Mouse (Mus musculus) 3T3-L1 (cell line): ENCODE data around the gene Gm2663.
"Not testable (repeated sequence)": the region's sequence is repeated elsewhere in the genome, so short reads cannot be mapped to it uniquely, and the experiment has no call there.

Source experiments
- DNase-seq: peaks from one replicate; pipeline ENCODE4 v3.0.0-alpha.2; 2015; ENCODE audit warnings: low read depth, low spot score

Gene Gm2663

DNA sequence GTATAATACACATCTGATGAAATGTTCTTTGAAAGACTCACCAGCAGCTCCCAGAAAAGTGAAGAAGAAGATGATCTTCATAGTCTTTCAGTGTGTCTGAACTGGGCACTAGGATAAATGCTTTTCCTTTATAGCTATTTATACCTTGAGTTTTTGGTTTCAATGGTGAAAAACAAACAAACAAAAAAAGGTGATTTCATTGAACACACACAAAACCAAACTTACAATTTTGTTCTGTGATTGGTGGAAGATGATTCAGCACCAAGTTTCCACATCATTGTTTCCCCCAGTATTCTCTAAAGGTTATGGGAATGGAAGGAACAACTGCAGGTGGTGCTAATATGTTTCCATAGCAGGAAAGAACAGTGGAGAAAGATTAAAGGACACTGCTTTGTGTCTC, at the start of gene Gm2663:
TSS of gene Gm2663 (minus strand) at position 101 of the 400 bp plus-strand sequence.
- DNase-seq: not testable (repeated sequence)

- peak; percentile 83 for DNase-seq
Measured at GRCm38 (mm10) chr6:41048602-41049001, 49.3 kb upstream of the Gm2663 start.

GRCm38 (mm10) chr6:41047961-41048360, 48.7 kb upstream of the Gm2663 start:
- peak; percentile 48 for DNase-seq

DNA sequence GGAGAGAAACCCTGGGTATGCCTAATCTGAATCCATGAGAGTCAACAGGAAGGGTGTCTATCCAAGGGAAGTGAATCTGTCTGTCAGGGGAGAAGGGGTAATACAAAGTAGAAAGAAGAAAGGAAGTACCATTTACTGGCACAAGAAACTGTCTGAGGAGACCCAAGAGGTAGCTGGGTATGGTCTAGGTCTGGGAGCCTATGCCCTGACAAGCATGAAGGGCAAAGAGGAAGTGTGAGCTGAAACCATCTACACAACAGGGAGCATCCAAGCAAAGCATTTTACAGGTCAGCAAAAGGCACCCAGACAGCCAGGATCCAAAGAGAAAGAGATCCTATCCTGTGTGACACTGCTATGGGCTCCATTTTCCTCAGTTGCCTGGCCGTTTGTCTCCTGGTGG, 47.9 kb upstream of the Gm2663 start:
- no peak for DNase-seq

DNA sequence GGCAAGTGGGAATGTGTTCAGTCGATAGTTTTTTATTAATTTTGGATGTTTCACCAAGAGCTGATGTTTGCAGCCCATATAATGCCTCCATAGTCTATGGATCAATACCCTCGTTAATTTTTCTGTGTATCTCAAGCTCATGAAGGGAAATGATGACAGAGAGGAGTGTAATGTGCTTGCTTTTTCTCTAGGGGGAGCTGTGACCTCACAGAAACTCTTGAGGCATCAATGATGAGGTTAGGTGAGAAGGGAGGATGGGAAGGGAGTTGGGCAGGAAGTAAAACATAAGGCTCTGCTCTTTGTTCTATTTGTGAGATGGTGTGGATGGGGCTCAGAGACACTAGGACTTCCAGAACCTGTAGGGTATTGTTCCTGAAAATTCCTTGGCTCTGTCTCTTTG, 47.3 kb upstream of the Gm2663 start:
- peak; percentile 62 for DNase-seq

DNA sequence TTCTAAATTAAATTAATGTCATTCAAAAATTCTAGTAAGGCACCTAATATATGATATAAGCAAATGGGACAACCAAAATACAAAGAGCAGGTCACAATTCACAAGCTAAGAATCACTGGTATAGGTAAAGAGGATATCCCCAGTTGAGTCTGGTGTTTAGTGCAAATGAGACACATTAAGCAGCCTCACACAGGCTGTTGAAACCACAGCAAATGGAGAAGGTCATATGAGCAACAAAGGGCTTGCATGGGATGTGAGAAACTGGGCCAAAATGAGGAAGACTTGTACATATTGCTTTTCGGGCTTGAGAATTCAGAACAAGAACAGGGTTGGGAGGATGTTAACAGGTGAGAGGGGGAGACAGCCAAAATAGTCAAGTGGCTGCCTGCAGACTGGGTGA, 45.5 kb upstream of the Gm2663 start:
- no peak for DNase-seq

- no peak for DNase-seq
Measured at GRCm38 (mm10) chr6:41044314-41044713, 45.0 kb upstream of the Gm2663 start.

- DNase-seq: no peak
Measured at GRCm38 (mm10) chr6:41035409-41035808, 36.1 kb upstream of the Gm2663 start, which contains the start of gene 2210010C04Rik. Gene 2210010C04Rik, minus strand, starts transcription at chr6:41035509.

GRCm38 (mm10) chr6:41032802-41033201, 33.5 kb upstream of the Gm2663 start:
- no peak for DNase-seq

DNA sequence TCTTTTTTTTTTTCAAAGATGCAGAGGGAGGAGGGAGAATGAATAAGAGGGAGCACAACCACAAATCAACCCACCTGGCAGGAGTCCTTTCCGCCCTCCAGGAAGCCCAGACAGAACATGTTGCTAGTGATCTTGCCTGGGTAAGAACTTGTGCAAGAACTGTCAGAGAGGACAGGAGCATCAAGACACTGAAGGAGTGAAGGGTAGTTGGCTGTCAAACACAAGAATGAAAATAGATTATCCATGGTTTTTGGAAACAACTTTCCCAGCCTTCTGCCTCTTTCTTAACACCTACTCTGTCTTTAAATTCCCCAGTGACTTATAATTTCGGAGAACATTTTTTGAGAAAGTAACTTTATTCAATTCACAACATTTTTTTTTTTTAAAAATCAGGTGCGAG, 33.0 kb upstream of the Gm2663 start:
- no peak for DNase-seq

DNA sequence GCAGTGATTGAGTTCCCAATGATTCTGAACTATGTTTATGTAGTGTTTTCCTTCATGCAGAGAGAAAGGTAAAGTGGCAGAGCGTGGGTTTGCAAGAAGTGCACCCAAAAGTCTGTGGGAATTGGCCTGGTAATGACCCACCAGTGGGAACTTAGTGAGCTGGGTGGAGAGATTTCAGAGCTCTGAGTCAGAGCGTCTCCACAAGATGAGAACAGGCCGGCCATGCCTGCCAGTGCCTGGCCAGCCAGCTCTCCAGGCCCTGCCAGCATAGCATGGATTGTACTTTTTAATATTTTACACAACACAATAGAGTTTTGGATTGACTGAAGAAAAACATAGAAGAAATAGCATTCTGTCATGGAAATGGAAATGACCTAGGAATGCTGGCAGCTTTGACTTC, 31.5 kb upstream of the Gm2663 start:
- peak; percentile 57 for DNase-seq

DNA sequence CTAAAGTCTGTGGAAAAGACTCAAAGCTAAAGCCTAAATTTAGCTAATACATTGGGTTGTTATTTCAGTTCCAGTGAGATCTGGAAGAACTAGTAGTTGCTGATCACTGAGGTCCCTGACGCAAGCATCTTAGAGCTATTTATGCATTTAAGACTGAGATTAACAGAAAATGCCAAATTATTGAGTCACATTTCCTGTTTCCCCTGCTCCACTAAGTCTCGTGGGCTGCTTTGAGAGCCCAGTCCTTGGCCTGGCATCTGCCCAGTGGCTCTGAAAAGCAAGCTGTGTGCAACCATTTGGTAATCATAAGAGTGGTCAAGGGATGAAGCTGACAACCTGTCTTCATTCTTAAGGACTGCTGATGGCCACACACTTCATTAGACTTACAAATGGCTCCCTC, 27.8 kb upstream of the Gm2663 start:
- peak; percentile 97 for DNase-seq

GRCm38 (mm10) chr6:41025873-41026650, 26.8 kb upstream of the Gm2663 start:
- DNase-seq: peak; percentile 59

DNA sequence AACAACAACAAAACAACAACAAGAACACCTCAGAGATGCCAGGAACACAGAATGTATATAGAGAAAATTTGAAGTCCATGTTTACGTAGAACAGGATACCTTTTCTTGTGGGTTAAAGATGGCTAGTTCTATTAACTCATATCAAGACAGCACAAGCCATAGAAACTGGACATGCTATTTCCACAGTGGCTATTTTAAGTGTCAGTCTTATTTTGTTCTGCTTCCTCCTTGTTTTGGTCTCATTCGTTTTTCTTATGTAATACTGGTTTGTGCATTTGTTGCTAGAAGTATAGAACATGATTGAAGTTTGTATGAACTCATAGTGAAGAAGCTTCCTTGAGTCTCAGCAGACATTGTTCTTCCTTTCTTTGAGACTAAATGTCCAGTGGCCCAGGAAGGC, 19.9 kb upstream of the Gm2663 start:
- DNase-seq: no peak

DNA sequence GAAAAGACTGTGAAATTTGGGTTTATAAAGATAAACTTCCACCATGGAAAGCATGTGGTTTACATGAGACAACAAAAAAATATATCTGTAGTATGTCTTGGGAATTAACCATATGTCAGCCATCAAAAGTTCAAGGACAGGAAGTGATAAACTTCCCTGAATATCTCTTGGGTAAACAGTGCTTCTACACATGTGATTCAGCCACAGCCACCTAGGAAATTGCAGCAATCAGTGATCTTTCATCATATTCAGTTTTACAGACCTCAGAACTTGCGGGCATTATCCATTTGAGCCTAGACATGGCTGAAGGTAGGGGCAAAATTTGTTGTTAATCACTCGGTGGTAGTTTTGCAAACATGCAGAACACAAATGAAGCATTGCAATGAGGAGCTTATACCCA, 19.4 kb upstream of the Gm2663 start:
- peak; percentile 20 for DNase-seq

- DNase-seq: peak; percentile 69
Measured at GRCm38 (mm10) chr6:41015065-41015464, 15.8 kb upstream of the Gm2663 start.

DNA sequence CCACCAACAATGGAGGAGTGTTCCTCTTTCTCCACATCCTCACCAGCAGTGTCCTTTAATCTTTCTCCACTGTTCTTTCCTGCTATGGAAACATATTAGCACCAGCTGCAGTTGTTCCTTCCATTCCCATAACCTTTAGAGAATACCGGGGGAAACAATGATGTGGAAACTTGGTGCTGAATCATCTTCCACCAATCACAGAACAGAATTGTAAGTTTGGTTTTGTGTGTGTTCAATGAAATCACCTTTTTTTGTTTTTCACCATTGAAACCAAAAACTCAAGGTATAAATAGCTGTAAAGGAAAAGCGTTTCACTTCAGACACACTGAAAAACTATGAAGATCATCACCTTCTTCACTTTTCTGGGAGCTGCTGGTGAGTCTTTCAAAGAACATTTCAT, 34.8 kb downstream of the Gm2663 start, which contains the start of gene 1810009J06Rik:
TSS of gene 1810009J06Rik (plus strand) at position 301 of the 400 bp plus-strand sequence.
- DNase-seq: not testable (repeated sequence)

GRCm38 (mm10) chr6:40953716-40954115, 45.6 kb downstream of the Gm2663 start:
- no peak for DNase-seq

DNA sequence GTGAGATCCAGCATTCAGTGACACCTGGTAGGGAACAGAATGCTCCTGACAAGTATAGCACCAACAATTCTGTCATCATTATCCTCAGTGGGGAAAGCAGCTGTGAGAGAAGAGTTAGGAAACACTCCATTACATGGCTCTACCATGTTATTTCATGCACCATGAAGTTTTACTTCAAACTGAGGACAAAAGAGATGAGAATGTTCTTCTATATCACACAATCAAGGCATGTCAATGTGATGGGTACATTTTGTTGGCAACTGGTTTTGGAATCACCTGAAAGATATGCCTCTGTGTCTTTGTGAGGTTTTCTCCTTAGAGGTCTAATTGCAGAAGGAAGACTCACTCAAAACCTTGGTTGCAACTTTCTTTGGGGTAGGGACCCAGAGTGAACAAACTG, 47.5 kb downstream of the Gm2663 start, which contains the start of gene Gm4744:
TSS of gene Gm4744 (minus strand) at position 101 of the 400 bp plus-strand sequence.
- DNase-seq: no peak
